Mouse (Mus musculus) ES-Bruce4 (cell line): Measurements from ENCODE around the gene Ankrd17.

Source experiments
- CTCF ChIP-seq: IDR thresholded peaks from one replicate; pipeline ENCODE4 v1.8.1; 2011; ENCODE audit warnings: low read depth, low read length
- POLR2A ChIP-seq: IDR thresholded peaks from one replicate; pipeline ENCODE4 v1.8.1; 2011; ENCODE audit warnings: low read length; ENCODE audit not compliant: insufficient read depth

- no peak for TF ChIP-seq CTCF
- no peak for TF ChIP-seq POLR2A
Observed at GRCm38 (mm10) chr5:90339953-90340343, 26.4 kb downstream of the Ankrd17 start.
